Mouse (Mus musculus) ES-E14 (cell line): ENCODE results near the gene Ankfy1.

Source experiments
- CHD2 ChIP-seq: IDR thresholded peaks from 2 replicates; pipeline ENCODE4 v1.6.1; 2014; ENCODE audit warnings: mild to moderate bottlenecking, low read depth, low read length, inconsistent platforms
- HCFC1 ChIP-seq: IDR thresholded peaks from 2 replicates; pipeline ENCODE4 v1.6.1; 2012; ENCODE audit warnings: low read length, inconsistent platforms, borderline replicate concordance; ENCODE audit not compliant: insufficient read depth
- MAFK ChIP-seq: IDR thresholded peaks from 2 replicates; pipeline ENCODE4 v1.6.1; 2014; ENCODE audit warnings: mild to moderate bottlenecking, low read depth, low read length, inconsistent platforms; ENCODE audit not compliant: insufficient read depth
- ZC3H11A ChIP-seq: IDR thresholded peaks from 2 replicates; pipeline ENCODE4 v1.6.1; 2012; ENCODE audit warnings: low read depth, mild to moderate bottlenecking, inconsistent platforms, low read length, borderline replicate concordance
- ZNF384 ChIP-seq: IDR thresholded peaks from 2 replicates; pipeline ENCODE4 v1.6.1; 2012; ENCODE audit warnings: low read depth, low read length, inconsistent platforms

DNA sequence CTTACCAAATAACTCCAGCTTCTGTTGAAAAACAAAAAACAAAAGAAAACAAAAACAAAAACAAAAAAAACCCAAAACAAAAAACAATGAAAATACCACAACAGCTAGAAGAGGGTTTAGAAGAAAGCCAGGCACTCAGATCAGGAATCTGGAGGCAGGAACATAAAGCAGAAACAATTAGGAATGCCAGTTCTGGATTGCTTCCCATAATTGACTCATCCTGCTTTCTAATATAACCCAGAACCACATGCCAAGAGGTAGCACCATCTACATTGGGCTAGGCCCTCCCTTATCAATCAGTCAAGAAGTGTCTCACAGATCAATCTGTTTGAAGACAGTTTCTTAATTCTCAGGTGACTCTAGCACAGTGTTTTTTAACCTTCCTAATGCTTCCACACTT lies 9.1 kb upstream of the Ankfy1 start:
- no peak for TF ChIP-seq CHD2
- no peak for TF ChIP-seq ZNF384
- no peak for TF ChIP-seq ZC3H11A
- TF ChIP-seq HCFC1 = no peak
- no peak for TF ChIP-seq MAFK
